Mouse (Mus musculus): ENCODE results near the gene Oxct2b. TPM values are rescaled to one million over a fixed set of nuclear protein-coding genes. Genes with fewer than 3 reads are reported as not detected.
"Not testable (repeated sequence)": the region's sequence is repeated elsewhere in the genome, so short reads cannot be mapped to it uniquely, and the experiment has no call there.

The Oxct2b gene
- polyA plus RNA-seq, 1 experiment from 2014 or later, result not detected

DNA sequence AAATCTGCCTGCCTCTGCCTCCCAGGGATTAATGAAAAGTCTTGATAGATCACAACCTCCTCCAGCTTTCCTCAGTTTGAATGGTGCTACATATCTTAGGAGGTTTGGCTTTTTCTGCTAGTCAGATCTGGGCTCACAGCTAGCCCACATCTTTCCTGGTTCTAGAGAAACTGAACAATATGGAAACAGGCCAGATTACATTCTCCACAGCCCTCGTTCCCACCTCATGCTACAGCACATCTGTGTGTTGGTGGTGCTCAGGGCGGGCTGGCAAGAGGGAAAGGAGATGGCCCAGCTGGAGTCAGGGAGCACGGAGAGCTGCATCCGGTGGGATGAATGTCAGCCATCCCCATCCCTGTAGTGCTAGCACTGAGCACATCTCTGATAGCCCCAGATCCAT is 5.3 kb upstream of the Oxct2b start:
- Histone ChIP-seq H3K27ac (ENCODE audit: low read depth) (no peak overlapping the region), H3K9ac (replicated peaks) (no peak overlapping the region), H3K9me3 (ENCODE audit: low read length) (no peaks in the 10 kb centered on the region), H3K4me3 (ENCODE audit: low read depth, low read length) (no peak overlapping the region), H3K4me2 (ENCODE audit: low read depth, low read length) (no peak overlapping the region), H3K36me3 (replicated peaks; ENCODE audit: insufficient read depth, low read length) (no peaks in the 10 kb centered on the region), H3K4me1 (ENCODE audit: insufficient read depth) (0 out of 2 replicates have a peak, but pooled peaks cover 4% of the 10 kb centered on the region), H3K27me3 (ENCODE audit: insufficient read depth, low read length) (peaks cover 7% of the 10 kb centered on the region)
- TF ChIP-seq CTCF (IDR thresholded peaks at IDR 0.05; ENCODE audit: low read depth), result no peak
- no peak for TF ChIP-seq EP300 (IDR thresholded peaks at IDR 0.05; ENCODE audit: low read depth)
- ATAC-seq, result no peak
- no peak for DNase-seq
- WGBS (ENCODE audit: insufficient replicate concordance), result 80% methylated on average over 4 of the region's 4 CpGs

DNA sequence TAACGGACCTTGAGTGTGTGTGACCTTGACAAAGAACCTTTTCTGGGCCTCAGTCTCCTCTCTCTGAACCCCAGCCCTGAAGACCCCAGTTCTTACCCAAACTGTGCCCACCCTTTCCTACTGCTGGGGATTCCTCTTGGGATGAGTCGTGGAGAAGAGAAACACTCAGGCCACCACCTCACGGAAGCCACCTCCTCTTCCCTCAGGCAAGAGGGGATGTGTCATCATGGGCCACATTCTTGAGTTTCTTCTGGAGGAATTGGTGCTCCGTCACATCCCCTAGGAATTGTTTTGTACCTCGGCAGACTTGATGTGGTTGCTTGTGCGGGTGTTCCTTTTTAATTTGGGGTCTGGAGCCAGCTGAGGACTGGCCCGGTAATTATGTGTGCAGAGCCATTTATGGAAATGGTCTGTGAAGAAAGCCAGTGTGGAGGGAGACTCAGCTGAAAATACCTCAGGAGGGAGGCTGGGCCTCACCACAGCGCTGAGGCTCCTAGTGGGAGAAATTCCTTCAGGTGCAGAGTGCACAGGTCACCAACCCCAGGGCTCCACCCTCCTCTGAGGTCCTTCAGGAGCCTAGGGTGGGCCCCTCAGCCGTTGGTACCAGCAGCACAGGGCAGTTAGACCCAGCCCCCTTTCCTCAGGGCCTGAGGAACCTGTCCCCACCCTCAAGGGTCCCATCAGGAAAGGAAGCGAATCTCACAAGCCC is 4.6 kb upstream of the Oxct2b start:
- 71% methylated on average over 10 of the region's 10 CpGs for WGBS (ENCODE audit: insufficient replicate concordance)
- not testable (repeated sequence) for ATAC-seq; H3K9me3 ChIP-seq (ENCODE audit: low read length); H3K4me3 ChIP-seq (ENCODE audit: low read depth, low read length); H3K4me1 ChIP-seq (ENCODE audit: insufficient read depth); DNase-seq; H3K4me2 ChIP-seq (ENCODE audit: low read depth, low read length); H3K27me3 ChIP-seq (ENCODE audit: insufficient read depth, low read length); H3K27ac ChIP-seq (ENCODE audit: low read depth); H3K9ac ChIP-seq (replicated peaks); H3K36me3 ChIP-seq (replicated peaks; ENCODE audit: insufficient read depth, low read length)

DNA sequence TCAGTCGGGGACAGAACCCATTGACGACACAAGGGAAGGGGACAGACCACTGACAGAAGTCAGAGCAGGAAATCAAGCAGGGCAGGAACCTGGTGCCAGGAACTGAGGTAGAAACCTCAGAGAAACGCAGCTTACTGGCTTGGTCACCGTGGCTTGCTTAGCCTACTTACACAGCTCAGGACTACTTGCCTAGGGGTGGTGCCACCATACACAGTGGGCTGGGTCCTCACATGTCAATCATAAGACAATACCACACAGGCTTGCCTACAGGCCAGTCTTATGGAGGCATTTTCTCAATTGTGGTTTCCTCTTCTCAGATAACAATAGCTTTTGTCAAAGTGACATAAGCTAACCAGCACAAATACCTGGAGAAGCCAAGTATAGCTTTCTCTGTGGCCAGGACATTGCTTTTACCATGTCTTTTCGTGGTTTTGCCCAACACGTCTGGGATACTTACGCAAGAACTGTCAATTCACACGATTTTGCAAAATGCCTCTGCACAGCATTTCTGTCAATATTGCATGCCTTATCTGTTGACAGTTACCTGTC is 3.8 kb upstream of the Oxct2b start:
- Histone ChIP-seq H3K27ac (ENCODE audit: low read depth) (no peak overlapping the region), H3K27me3 (ENCODE audit: insufficient read depth, low read length) (peaks cover 5% of the 10 kb centered on the region; the same call in 1 of the 2 replicates), H3K9ac (replicated peaks) (no peak overlapping the region), H3K4me3 (ENCODE audit: low read depth, low read length) (no peak overlapping the region), H3K4me1 (ENCODE audit: insufficient read depth) (0 out of 2 replicates have a peak, but pooled peaks cover 4% of the 10 kb centered on the region), H3K9me3 (ENCODE audit: low read length) (no peaks in the 10 kb centered on the region), H3K4me2 (ENCODE audit: low read depth, low read length) (no peak overlapping the region), H3K36me3 (replicated peaks; ENCODE audit: insufficient read depth, low read length) (no peaks in the 10 kb centered on the region)
- WGBS (ENCODE audit: insufficient replicate concordance), result 20% methylated on average over 8 of the region's 8 CpGs
- TF ChIP-seq EP300 (IDR thresholded peaks at IDR 0.05; ENCODE audit: low read depth) (no peak), CTCF (IDR thresholded peaks at IDR 0.05; ENCODE audit: low read depth) (no peak)
- DNase-seq (no peak), ATAC-seq (peak; percentile 48; the same call in 1 of the 2 replicates)

DNA sequence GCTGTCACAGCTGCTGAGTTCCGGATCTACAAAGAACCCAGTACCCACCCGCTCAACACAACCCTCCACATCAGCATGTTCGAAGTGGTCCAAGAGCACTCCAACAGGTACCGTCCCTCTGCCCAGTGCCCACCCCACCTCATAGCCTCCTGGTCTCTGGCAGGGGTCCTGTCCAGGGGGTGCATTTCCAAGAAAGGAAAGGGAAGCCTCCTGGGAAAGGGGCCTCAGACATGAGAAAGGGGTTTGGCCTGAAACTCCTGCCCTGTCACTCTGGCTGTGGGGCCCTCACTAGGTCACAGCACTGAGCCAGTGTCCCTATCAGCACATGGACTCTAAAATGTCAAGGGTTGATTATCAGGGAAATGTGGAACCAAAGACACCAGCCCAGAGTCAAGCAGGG is 1.4 kb upstream of the Oxct2b start:
- not testable (repeated sequence) for DNase-seq; H3K27ac ChIP-seq (ENCODE audit: low read depth); H3K4me2 ChIP-seq (ENCODE audit: low read depth, low read length); H3K27me3 ChIP-seq (ENCODE audit: insufficient read depth, low read length); ATAC-seq; H3K4me3 ChIP-seq (ENCODE audit: low read depth, low read length); H3K9ac ChIP-seq (replicated peaks); H3K9me3 ChIP-seq (ENCODE audit: low read length); H3K4me1 ChIP-seq (ENCODE audit: insufficient read depth); H3K36me3 ChIP-seq (replicated peaks; ENCODE audit: insufficient read depth, low read length)
- WGBS (ENCODE audit: insufficient replicate concordance), result 89% methylated on average over 3 of the region's 4 CpGs

DNA sequence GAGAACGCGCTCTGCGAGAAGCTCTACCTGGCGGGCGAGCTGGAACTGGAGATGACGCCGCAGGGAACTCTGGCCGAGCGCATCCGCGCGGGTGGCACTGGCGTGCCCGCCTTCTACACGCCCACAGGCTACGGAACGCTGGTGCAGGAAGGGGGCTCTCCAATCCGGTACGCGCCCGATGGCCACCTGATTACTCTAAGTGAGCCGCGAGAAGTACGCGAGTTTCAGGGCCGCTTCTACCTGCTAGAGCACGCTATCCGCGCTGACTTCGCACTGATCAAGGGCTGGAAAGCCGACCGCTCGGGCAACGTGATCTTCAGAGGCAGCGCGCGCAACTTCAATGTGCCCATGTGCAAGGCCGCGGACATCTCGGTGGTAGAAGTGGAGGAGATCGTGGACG is 574 bp downstream of the Oxct2b start:
- not testable (repeated sequence) for H3K4me3 ChIP-seq (ENCODE audit: low read depth, low read length); H3K27ac ChIP-seq (ENCODE audit: low read depth); H3K4me2 ChIP-seq (ENCODE audit: low read depth, low read length); ATAC-seq; H3K9me3 ChIP-seq (ENCODE audit: low read length); H3K27me3 ChIP-seq (ENCODE audit: insufficient read depth, low read length); H3K36me3 ChIP-seq (replicated peaks; ENCODE audit: insufficient read depth, low read length); H3K4me1 ChIP-seq (ENCODE audit: insufficient read depth); H3K9ac ChIP-seq (replicated peaks); DNase-seq
- 26% methylated on average over 36 of the region's 42 CpGs for WGBS (ENCODE audit: insufficient replicate concordance)

DNA sequence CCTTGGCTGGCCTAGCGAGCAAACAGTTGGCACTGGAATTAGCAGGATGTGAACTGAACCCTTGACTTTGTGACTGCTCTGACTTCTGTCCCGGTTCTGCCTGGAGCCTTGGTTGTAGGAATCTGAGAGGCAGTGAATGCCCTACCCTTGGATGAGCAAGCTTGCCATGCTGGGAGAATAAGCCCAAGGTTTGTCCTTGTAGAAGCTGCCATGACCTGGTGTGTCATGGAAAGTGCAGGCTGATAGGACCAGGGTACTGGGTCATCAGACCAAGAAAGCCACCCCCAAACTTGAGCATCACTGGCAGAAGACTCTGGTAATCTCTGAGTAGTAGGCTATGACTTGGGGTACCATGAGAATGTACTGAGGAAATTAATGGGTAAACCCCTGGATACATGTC is 5.2 kb downstream of the Oxct2b start:
- no peaks in the 10 kb centered on the region for H3K27me3 ChIP-seq (ENCODE audit: insufficient read depth, low read length)
- H3K4me3 ChIP-seq (ENCODE audit: low read depth, low read length), result no peak overlapping the region
- H3K27ac ChIP-seq (ENCODE audit: low read depth), result no peak overlapping the region
- whole genome bisulfite sequencing (ENCODE audit: insufficient replicate concordance), result 77% methylated on average over 2 of the region's 2 CpGs
- peaks cover 6% of the 10 kb centered on the region; the same call in 1 of the 2 replicates for H3K36me3 ChIP-seq (replicated peaks; ENCODE audit: insufficient read depth, low read length)
- H3K4me2 ChIP-seq (ENCODE audit: low read depth, low read length), result no peak overlapping the region
- TF ChIP-seq EP300 (IDR thresholded peaks at IDR 0.05; ENCODE audit: low read depth) (no peak), CTCF (IDR thresholded peaks at IDR 0.05; ENCODE audit: low read depth) (no peak)
- ATAC-seq (no peak), DNase-seq (no peak)
- H3K9me3 ChIP-seq (ENCODE audit: low read length), result no peaks in the 10 kb centered on the region
- no peak overlapping the region for H3K9ac ChIP-seq (replicated peaks)
- H3K4me1 ChIP-seq (ENCODE audit: insufficient read depth), result no peaks in the 10 kb centered on the region
